Mouse (Mus musculus) limb, embryonic 10.5 days (tissue): ENCODE measurements at regions not wholly inside any gene's neighbourhood (a gene's known extent, or its start where the extent isn't known, plus 50 kb on each side); places are given as distances from the start of the nearest gene placed in this dataset.

ENCODE experiments used
- DNase-seq: peaks from one replicate; pipeline ENCODE4 v3.0.0-alpha.2; 2017; ENCODE audit warnings: low spot score
- H3K27ac ChIP-seq: fragments of 300-500 bp; sonication (generic); 2 replicates; pipeline ENCODE4 v1.5.1; 2016; ENCODE audit warnings: mild to moderate bottlenecking
- H3K27me3 ChIP-seq: fragments of 300-500 bp; sonication (generic); 2 replicates; pipeline ENCODE4 v1.6.1; 2016; ENCODE audit warnings: low read depth, mild to moderate bottlenecking; ENCODE audit not compliant: poor library complexity, severe bottlenecking
- H3K36me3 ChIP-seq: fragments of 300-500 bp; sonication (generic); 2 replicates; pipeline ENCODE4 v1.6.1; 2016; ENCODE audit warnings: mild to moderate bottlenecking, moderate library complexity
- H3K4me1 ChIP-seq: fragments of 300-500 bp; sonication (generic); 2 replicates; pipeline ENCODE4 v1.6.1; 2016
- H3K4me3 ChIP-seq: fragments of 300-500 bp; sonication (generic); 2 replicates; pipeline ENCODE4 v1.5.1; 2016; ENCODE audit warnings: mild to moderate bottlenecking, moderate library complexity
- H3K9me3 ChIP-seq: fragments of 300-500 bp; sonication (generic); replicated peaks from 2 replicates; pipeline ENCODE4 v1.6.1; 2016; ENCODE audit warnings: mild to moderate bottlenecking
- WGBS: fragments of 180-500 bp; shearing (Covaris S2); methylation state at CpG from one replicate; pipeline ENCODE4 v1.1.7; 2016; 5-methylcytosine and 5-hydroxymethylcytosine counted together

DNA sequence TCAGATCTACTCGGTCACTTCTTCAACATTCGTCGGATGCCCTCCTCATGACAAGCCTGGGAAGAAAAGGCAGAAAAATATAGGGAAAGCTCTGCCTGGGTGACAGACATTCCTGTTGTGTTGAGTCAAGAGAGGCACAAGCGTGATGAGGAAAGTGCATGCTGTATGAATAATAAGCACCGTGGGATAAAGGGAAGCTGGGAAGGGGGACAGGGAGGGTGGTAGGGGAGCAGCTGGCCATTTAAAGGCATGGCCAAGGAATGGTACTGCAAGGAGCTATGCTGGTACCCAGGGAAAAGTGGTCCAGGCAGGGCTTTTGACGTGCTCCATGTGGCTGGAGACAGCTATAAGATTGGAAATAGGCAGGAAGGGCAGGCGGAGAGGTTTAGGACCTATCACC lies 300.9 kb upstream of the Noct start:
- H3K4me1 ChIP-seq = peaks cover 16% of the 10 kb centered on the region

DNA sequence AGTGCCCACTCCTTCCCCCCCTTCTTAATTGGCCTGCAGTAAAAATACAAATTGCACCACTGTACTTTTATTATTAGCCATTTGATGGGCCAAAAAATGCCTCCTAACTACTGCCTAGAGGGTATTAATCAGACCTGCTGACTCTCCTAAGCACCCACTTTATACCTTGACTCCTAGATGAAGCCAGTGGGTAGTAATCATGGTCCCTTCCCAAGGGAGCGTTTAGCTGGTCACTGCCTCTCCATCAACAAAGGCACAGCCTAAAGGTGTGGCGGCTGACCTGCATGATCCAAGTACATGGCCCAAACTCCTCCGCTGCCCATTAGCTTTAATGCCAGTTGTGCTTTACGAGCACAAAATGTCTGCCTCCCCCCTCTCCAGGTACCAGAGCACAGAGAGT lies 296.9 kb upstream of the Noct start:
- H3K4me1 ChIP-seq = peaks cover 16% of the 10 kb centered on the region
- no peaks in the 10 kb centered on the region for H3K9me3 ChIP-seq
- H3K4me3 ChIP-seq = no peak overlapping the region
- DNase-seq = no peak
- no peaks in the 10 kb centered on the region for H3K27me3 ChIP-seq
- H3K36me3 ChIP-seq = no peaks in the 10 kb centered on the region
- 73% methylated on average over 4 of the region's 4 CpGs for WGBS
- H3K27ac ChIP-seq = peak overlapping the region; percentile 26; the same call in 1 of the 2 replicates

More for the DNA sequence above, 300.9 kb upstream of the Noct start:
- DNase-seq = no peak
- Histone ChIP-seq H3K27me3 (no peaks in the 10 kb centered on the region), H3K4me3 (no peak overlapping the region), H3K27ac (no peak overlapping the region), H3K36me3 (no peaks in the 10 kb centered on the region), H3K9me3 (no peaks in the 10 kb centered on the region)
- WGBS = 90% methylated on average over 7 of the region's 7 CpGs

DNA sequence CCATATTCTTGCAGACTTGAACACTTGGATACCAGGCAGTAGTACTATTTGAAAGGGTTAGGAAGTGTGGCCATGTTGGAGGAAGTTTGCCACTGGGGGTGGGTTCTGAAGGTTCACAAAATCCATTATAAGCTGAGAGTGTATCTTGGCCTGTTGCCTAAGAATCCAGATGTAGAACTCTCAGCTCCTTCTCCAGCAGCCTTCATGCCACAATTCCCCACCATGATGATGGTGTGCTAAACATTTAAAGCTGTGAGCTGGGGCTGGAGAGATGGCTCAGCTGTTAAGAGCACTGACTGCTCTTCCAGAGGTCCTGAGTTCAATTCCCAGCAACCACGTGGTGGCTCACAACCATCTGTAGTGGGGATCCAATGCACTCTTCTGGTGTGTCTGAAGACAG lies 295.2 kb upstream of the Noct start:
- Histone ChIP-seq H3K27ac (no peak overlapping the region), H3K36me3 (no peaks in the 10 kb centered on the region), H3K4me3 (no peak overlapping the region), H3K9me3 (no peaks in the 10 kb centered on the region), H3K4me1 (peaks cover 22% of the 10 kb centered on the region), H3K27me3 (no peaks in the 10 kb centered on the region)
- 90% methylated on average over 1 of the region's 1 CpGs for WGBS
- no peak for DNase-seq

DNA sequence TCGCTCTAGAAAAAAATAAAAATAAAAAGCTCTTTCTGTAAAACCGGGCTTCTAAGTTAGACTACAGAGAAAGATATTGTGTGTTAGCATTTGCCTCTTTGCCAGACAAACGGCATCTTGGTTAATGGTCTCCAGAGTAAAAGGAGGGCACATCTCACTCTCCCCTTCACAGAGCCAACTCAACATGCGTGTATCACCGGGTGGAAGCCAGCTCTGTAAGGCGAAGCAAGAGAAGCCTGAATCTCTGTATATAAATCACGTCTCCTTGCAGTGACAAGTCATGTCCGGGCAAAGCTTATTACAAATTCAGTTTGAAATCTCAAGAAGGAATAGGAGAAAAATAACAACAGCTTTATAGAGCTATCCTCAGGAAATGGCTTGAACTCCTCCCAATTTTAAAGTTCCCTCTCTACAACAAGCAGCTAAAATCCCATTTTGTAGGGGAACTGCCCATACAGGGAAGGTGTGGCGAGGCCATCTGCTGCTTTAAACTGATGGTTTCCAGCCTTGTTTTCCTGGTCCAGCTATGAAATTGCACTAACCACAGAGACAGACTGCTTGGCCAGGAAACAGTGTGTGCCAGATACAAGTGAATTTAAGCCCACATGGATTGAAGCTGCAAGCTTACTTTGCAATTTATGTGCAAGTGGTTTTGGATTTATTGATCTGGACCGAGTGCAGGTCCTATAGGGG lies 291.7 kb upstream of the Noct start:
- no peak for DNase-seq
- H3K27ac ChIP-seq = no peak overlapping the region
- H3K4me3 ChIP-seq = no peak overlapping the region
- H3K9me3 ChIP-seq = no peaks in the 10 kb centered on the region
- H3K36me3 ChIP-seq = no peaks in the 10 kb centered on the region
- H3K4me1 ChIP-seq = peaks cover 8% of the 10 kb centered on the region
- 86% methylated on average over 10 of the region's 10 CpGs for WGBS
- no peaks in the 10 kb centered on the region for H3K27me3 ChIP-seq

DNA sequence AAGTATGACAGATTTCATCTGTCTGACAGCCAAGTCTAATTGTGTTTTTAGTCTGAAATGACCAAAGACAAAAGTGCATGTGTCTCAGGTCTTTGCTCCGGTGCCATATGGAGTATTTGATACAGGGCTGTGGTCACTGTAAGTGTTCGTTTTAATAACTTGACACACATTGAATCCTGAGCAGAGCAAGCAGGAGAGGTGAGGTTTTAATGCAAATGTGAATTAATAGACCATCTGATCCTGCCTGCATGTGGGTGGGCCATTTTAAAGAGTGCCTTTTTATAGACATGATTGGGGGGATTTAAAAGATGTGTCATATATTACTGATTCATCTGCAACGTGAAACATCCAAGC lies 291.2 kb upstream of the Noct start:
- Histone ChIP-seq H3K27ac (no peak overlapping the region), H3K4me1 (peaks cover 5% of the 10 kb centered on the region; the same call in 1 of the 2 replicates), H3K27me3 (no peaks in the 10 kb centered on the region), H3K4me3 (no peak overlapping the region), H3K9me3 (no peaks in the 10 kb centered on the region), H3K36me3 (no peaks in the 10 kb centered on the region)
- no peak for DNase-seq
- WGBS = 86% methylated on average over 3 of the region's 3 CpGs

DNA sequence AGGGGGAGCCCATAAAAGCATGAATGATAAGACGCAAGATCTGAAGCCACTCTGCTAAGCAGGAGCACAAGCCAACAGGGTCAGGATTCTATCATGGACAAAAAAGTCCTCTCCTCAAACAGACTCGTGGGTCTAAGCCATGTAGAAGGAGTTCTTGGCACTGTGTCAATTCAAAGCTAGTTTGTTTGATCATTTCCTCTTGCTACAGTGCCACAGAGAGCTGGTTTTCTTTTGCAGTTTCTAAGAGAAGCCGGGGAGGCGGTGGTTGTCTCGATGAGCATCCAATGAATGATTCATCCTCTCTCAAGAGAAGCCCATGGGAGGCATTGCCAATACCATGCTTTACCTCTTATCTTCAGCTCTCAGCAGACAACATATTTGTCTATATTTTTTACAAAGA lies 284.6 kb upstream of the Noct start:
- Histone ChIP-seq H3K9me3 (no peaks in the 10 kb centered on the region), H3K4me1 (no peaks in the 10 kb centered on the region), H3K4me3 (no peak overlapping the region), H3K36me3 (no peaks in the 10 kb centered on the region), H3K27me3 (no peaks in the 10 kb centered on the region), H3K27ac (no peak overlapping the region)
- no peak for DNase-seq
- WGBS = 88% methylated on average over 5 of the region's 5 CpGs

DNA sequence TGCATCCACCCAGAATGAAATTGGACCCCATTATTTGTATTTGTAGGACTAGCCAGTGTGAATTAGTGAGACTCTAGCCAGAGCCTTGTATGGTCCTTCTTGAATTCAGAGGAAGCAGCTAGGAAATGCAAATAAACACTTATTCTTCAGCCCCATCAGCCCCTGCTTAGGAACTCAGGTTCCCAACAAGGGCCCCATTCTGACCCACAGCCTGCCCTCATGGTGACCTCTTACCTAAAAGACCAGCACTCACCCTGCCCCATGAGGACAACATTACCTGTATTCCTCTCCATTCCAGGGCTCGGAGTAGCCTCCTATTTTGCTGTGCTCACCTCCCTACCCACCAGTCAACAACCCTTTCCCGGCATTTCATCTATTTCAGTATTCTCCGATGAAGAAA lies 283.6 kb upstream of the Noct start:
- H3K27ac ChIP-seq = no peak overlapping the region
- no peaks in the 10 kb centered on the region for H3K27me3 ChIP-seq
- no peaks in the 10 kb centered on the region for H3K9me3 ChIP-seq
- H3K4me3 ChIP-seq = no peak overlapping the region
- no peaks in the 10 kb centered on the region for H3K4me1 ChIP-seq
- no peaks in the 10 kb centered on the region for H3K36me3 ChIP-seq
- no peak for DNase-seq
- WGBS = 80% methylated on average over 3 of the region's 3 CpGs

DNA sequence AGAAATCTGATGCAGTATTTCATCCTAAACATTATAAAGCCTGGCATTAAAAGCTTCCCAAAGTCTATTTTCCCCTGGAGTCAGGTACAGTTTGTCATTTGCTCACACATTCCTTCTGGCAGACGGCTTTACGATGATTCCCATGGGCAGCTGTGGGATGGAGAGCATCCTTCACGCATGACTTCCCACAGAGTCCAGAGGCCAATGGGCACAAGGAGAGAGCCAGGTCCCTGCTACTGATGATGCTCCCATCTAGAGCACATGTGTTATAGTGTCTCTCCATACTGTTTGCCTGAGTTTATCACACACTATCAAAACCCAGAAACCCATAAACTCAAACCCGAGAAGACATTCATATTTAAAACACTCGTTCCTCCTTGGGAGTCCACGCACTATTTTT lies 270.8 kb upstream of the Noct start:
- Histone ChIP-seq H3K4me1 (peaks cover 8% of the 10 kb centered on the region), H3K4me3 (no peak overlapping the region), H3K9me3 (no peaks in the 10 kb centered on the region), H3K27me3 (no peaks in the 10 kb centered on the region), H3K36me3 (no peaks in the 10 kb centered on the region), H3K27ac (no peak overlapping the region)
- DNase-seq = no peak
- 88% methylated on average over 6 of the region's 6 CpGs for WGBS

DNA sequence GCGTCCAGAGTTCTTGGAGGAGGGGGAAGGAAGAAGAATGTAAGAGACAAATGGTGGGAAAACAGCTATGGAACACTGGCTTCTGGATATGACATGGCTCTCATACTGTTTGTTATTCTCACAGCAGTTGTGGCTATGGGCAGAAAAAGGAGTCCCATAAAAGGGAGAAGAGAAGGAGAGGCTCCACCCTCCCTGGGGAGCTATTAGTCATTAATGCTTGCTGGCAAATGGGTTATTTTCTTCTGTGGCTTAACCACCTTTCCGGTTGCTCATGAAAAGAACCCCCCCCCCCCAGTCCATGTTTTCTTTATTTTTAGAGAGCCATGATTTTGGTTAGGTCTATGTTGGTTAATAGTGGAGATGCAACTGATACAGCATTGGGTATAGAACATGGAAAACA lies 253.9 kb upstream of the Noct start:
- no peak overlapping the region for H3K27ac ChIP-seq
- H3K9me3 ChIP-seq = no peaks in the 10 kb centered on the region
- WGBS = 89% methylated on average over 2 of the region's 2 CpGs
- H3K4me3 ChIP-seq = no peak overlapping the region
- H3K4me1 ChIP-seq = peaks cover 4% of the 10 kb centered on the region; the same call in 1 of the 2 replicates
- H3K27me3 ChIP-seq = no peaks in the 10 kb centered on the region
- no peaks in the 10 kb centered on the region for H3K36me3 ChIP-seq
- DNase-seq = no peak

DNA sequence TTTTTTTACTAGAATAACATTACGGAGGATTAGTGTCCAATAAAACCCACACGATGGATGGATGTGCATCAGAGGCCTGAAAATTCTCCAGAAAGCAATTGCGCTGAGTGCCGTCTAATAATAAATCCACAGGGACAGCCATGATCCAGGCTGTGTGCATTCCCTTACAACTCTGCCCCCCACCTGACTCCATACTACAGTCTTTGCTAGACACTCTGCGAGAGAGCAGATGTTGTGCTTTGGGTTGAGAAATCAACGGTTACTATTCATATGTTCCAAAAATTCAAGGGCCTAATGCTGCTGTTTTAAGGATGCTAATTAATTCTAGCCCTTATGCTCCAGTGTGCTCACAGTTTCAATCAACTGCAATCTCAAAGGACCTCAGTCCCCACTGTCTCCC lies 251.2 kb upstream of the Noct start:
- Histone ChIP-seq H3K9me3 (no peaks in the 10 kb centered on the region), H3K4me1 (peaks cover 4% of the 10 kb centered on the region; the same call in 1 of the 2 replicates), H3K4me3 (no peak overlapping the region), H3K27me3 (no peaks in the 10 kb centered on the region), H3K27ac (no peak overlapping the region), H3K36me3 (no peaks in the 10 kb centered on the region)
- no peak for DNase-seq
- WGBS = 91% methylated on average over 6 of the region's 6 CpGs

DNA sequence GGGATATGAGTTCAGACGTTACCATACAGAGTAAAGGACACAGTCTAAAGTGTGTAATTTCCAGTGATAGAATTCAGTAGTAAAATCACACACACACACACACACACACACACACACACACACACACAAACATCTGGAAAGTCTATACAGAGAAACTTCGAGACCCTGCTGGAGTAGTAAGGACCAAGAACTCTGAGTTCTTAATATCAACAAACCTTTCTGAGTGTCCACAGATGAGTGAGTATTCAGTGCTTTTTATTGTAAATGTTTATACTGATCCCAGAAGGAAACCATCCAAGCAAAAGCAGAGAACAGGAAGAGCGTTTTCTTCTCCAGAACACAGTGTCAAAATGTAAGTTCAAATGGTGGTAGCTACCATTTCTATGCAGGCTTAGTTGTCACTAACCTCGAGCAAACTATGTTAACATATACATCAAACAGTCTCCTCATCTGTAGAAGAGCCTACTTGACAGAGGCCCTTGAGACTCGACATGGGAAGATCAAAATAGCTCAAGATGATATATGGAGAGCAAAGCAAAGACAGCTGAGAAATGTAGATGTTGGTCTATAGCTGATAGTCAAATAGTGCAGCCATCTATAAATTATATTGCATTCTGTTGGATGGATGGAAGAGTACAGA lies 248.0 kb upstream of the Noct start:
- H3K36me3 ChIP-seq = no peaks in the 10 kb centered on the region
- no peak for DNase-seq
- H3K4me3 ChIP-seq = no peak overlapping the region
- WGBS = 85% methylated on average over 5 of the region's 5 CpGs
- no peaks in the 10 kb centered on the region for H3K4me1 ChIP-seq
- no peaks in the 10 kb centered on the region for H3K9me3 ChIP-seq
- H3K27ac ChIP-seq = no peak overlapping the region
- H3K27me3 ChIP-seq = no peaks in the 10 kb centered on the region

DNA sequence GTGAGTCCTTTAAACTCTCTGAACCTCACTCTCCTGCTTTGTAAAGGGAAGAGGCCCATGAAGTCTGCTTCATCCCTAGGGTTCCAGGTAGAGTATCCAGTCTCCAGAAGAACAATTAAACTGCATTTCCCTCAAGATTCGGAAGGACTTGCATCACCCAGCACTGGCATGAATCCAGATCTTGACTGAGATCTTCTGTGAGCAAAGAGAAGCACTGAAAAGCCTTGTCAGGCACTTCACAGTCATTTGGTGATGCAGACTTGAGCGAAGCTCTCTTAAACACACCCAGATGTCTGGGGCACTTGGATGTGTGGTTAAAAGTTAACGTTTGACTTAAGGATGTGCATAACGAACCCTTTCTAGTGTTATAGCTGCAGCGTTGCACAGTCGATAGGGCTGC lies 247.4 kb upstream of the Noct start:
- 0 out of 2 replicates have a peak, but pooled peaks cover 3% of the 10 kb centered on the region for H3K4me1 ChIP-seq
- WGBS = 64% methylated on average over 6 of the region's 6 CpGs
- no peaks in the 10 kb centered on the region for H3K36me3 ChIP-seq
- H3K27ac ChIP-seq = no peak overlapping the region
- H3K27me3 ChIP-seq = no peaks in the 10 kb centered on the region
- no peak overlapping the region for H3K4me3 ChIP-seq
- no peaks in the 10 kb centered on the region for H3K9me3 ChIP-seq
- no peak for DNase-seq

DNA sequence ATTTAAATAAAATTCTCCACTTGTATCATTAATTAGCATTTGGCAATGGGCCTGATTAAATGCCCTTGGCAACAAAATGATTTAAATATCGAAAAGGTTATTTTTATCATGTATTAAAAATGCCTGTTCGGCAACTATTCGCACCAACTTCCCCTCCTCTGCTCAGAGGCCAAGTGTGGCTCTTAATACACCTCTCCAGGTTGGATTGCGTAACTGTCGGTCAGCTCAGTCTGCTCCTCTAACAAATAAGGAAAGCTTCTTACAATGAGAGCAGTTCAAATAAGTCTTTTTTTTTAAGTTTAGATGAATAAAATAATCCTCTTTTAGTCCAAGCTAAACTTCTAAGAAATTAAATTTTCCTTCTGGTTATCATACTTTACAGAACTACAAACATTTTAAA lies 245.6 kb upstream of the Noct start:
- no peaks in the 10 kb centered on the region for H3K9me3 ChIP-seq
- peaks cover 17% of the 10 kb centered on the region for H3K4me1 ChIP-seq
- no peak for DNase-seq
- no peaks in the 10 kb centered on the region for H3K27me3 ChIP-seq
- H3K36me3 ChIP-seq = no peaks in the 10 kb centered on the region
- 96% methylated on average over 5 of the region's 5 CpGs for WGBS
- no peak overlapping the region for H3K4me3 ChIP-seq
- no peak overlapping the region for H3K27ac ChIP-seq

DNA sequence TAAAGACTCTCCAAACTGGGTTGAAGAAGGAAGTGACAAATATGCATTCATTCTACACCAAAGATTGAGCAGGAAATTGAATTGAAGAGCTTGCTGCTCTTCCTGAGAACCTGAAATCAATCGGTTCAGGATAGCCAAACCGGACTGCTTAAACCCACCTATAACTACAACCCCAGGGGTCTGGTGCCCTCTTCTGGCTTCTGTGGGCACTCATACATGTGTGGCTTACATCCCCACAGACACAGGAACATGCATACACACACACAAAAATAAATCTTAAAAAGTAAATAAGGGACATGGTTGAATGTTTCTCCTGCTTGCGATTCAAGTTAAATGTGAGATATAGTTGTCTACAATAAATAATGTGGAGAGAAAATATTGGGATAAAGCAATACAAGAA lies 244.7 kb upstream of the Noct start:
- WGBS = 81% methylated on average over 3 of the region's 3 CpGs
- peaks cover 27% of the 10 kb centered on the region for H3K4me1 ChIP-seq
- DNase-seq = no peak

More for the DNA sequence above, 244.7 kb upstream of the Noct start:
- no peak overlapping the region for H3K4me3 ChIP-seq
- H3K9me3 ChIP-seq = no peaks in the 10 kb centered on the region
- no peaks in the 10 kb centered on the region for H3K27me3 ChIP-seq
- no peaks in the 10 kb centered on the region for H3K36me3 ChIP-seq
- H3K27ac ChIP-seq = no peak overlapping the region
